Mouse (Mus musculus): ENCODE measurements around the gene Capza2. TPM values are rescaled to one million over a fixed set of nuclear protein-coding genes. Genes with fewer than 3 reads are reported as not detected.
"Not testable (repeated sequence)": the region's sequence is repeated elsewhere in the genome, so short reads cannot be mapped to it uniquely, and the experiment has no call there.

Capza2 gene
- total and polyA plus RNA-seq, 3 experiments = 26.9 to 147 (median 130) TPM

DNA sequence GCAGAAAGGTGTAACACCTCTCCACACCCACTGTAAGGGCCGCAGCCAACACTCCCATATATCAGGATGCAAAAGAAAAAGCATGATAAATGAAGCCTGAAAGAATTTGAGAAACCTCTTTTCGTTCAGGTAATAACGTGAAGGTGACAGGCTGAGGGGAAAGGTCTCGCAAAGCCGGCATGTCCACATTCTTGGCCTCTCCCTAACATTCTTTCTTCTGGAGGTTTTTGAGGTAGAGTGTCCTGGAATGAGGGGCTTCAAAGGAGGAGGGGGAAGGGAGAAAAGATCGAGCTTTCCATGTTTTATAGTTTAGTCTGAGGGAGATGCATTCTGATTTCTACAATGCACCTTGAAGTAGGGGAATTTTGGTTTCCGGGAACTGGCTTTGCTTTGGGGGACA lies 56.6 kb downstream of the Capza2 start, which contains the start of gene St7:
TSS of gene St7 (plus strand) at position 287 of the 400 bp plus-strand sequence.
- no peaks in the 10 kb centered on the region for H3K27me3 ChIP-seq (ENCODE audit: control insufficient read depth, insufficient read depth, low read length)
- DNase-seq = no peak
- H3K4me3 ChIP-seq = peak within 1 kb of the TSS; percentile 83
- H3K9ac ChIP-seq (ENCODE audit: low read depth, low read length) = peak within 1 kb of the TSS; percentile 93
- no peaks in the 10 kb centered on the region for H3K36me3 ChIP-seq (ENCODE audit: control insufficient read depth, insufficient read depth, low read length)
- intact Hi-C loops (cut with DNase I) = loop anchor here (5.0 kb wide), 1 partner anchor 55 kb away; the partner anchor contains the start of gene Capza2
- H3K27ac ChIP-seq = peak within 1 kb of the TSS; percentile 92
- 93% methylated on average over 7 of the region's 7 CpGs for WGBS
- no peaks in the 10 kb centered on the region for H3K79me2 ChIP-seq (replicated peaks; ENCODE audit: control insufficient read depth, insufficient read depth, low read length)
- TF ChIP-seq CTCF (IDR thresholded peaks at IDR 0.05) (no peak), POLR2A (IDR thresholded peaks at IDR 0.05; ENCODE audit: insufficient read depth, low read depth, low read length) (no peak), EP300 (IDR thresholded peaks at IDR 0.05; ENCODE audit: insufficient read depth, low read depth, low read length) (no peak)
- H3K4me1 ChIP-seq (ENCODE audit: control insufficient read depth, insufficient read depth, low read length) = no peaks in the 10 kb centered on the region; the same call in none of the 2 replicates

GRCm38 (mm10) chr6:17693726-17694549 lies 57.9 kb downstream of the Capza2 start:
- Histone ChIP-seq H3K79me2 (replicated peaks; ENCODE audit: control insufficient read depth, insufficient read depth, low read length) (no peaks in the 10 kb centered on the region), H3K27me3 (ENCODE audit: control insufficient read depth, insufficient read depth, low read length) (no peaks in the 10 kb centered on the region), H3K9ac (ENCODE audit: low read depth, low read length) (peak overlapping the region; percentile 93), H3K36me3 (ENCODE audit: control insufficient read depth, insufficient read depth, low read length) (no peaks in the 10 kb centered on the region), H3K4me3 (peak overlapping the region; percentile 83), H3K27ac (peak overlapping the region; percentile 92), H3K4me1 (ENCODE audit: control insufficient read depth, insufficient read depth, low read length) (no peaks in the 10 kb centered on the region; the same call in none of the 2 replicates)
- WGBS = under 1% methylated on average over 96 of the region's 97 CpGs
- intact Hi-C loops (cut with DNase I) = loop anchor here (2.0 to 5.0 kb wide), 2 partner anchors 19 to 57 kb away; partner anchors contain the start of gene Capza2
- peak; percentile 85 to 86 for DNase-seq
- no peak for TF ChIP-seq POLR2A (IDR thresholded peaks at IDR 0.05; ENCODE audit: insufficient read depth, low read depth, low read length)
- no peak for TF ChIP-seq CTCF (IDR thresholded peaks at IDR 0.05)
- no peak for TF ChIP-seq EP300 (IDR thresholded peaks at IDR 0.05; ENCODE audit: insufficient read depth, low read depth, low read length)

DNA sequence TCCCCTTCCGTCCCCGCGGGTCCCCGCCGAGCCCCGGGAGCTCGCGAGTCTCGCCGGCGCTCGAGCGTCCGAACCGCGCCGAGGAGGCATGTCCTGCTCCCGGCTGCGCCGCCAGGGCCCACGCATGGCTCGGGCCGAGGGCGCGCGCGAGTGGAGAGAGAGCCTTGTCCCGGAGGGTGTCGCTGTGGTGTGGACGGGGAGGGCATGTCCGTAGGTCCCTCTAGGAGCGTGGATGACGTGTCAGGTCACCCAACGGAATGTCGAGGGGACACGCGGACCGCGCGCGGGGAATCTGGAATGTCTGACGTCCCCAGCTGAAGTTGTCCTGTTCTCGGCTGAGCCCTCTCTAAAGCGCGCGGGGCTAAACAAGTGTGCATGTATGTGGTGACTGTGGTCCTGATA lies 58.5 kb downstream of the Capza2 start:
- Histone ChIP-seq H3K27me3 (ENCODE audit: control insufficient read depth, insufficient read depth, low read length) (no peaks in the 10 kb centered on the region), H3K36me3 (ENCODE audit: control insufficient read depth, insufficient read depth, low read length) (no peaks in the 10 kb centered on the region), H3K9ac (ENCODE audit: low read depth, low read length) (peak overlapping the region; percentile 93), H3K4me3 (peak overlapping the region; percentile 83), H3K27ac (peak overlapping the region; percentile 92), H3K4me1 (ENCODE audit: control insufficient read depth, insufficient read depth, low read length) (no peaks in the 10 kb centered on the region; the same call in none of the 2 replicates), H3K79me2 (replicated peaks; ENCODE audit: control insufficient read depth, insufficient read depth, low read length) (no peaks in the 10 kb centered on the region)
- DNase-seq = peak; percentile 87
- TF ChIP-seq POLR2A (IDR thresholded peaks at IDR 0.05; ENCODE audit: insufficient read depth, low read depth, low read length) (0 out of 2 replicates have a peak, but pooled peaks have one; percentile 36), CTCF (IDR thresholded peaks at IDR 0.05) (peak; percentile 64), EP300 (IDR thresholded peaks at IDR 0.05; ENCODE audit: insufficient read depth, low read depth, low read length) (peak; percentile 62; the same call in 1 of the 2 replicates)
- intact Hi-C loops (cut with DNase I) = loop anchor here (2.0 to 5.0 kb wide), 2 partner anchors 20 to 57 kb away; partner anchors contain the start of gene Capza2
- 1% methylated on average over 46 of the region's 46 CpGs for WGBS

DNA sequence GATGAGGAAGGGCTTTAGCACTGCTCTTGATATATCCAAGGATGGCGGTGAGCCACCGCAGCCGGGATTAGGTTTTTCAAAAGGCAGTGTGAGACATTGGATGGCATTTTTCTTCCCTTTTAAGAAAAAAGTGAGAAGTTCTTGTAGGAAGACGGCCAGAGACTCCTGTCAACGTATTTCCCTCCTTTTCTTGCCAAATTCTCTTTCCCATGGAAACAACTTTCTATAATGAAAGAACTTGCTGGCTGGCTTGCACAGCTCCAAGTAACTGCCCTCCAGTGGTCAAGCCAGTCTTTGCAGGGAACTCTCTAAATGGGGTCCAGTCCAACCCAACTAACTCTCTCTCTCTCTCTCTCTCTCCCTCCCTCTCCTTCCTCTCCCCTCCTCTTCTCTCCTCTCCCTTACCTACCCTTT lies 60.3 kb downstream of the Capza2 start:
- intact Hi-C loops (cut with DNase I) = no loop called here
- 47% methylated on average over 5 of the region's 5 CpGs for WGBS
- Histone ChIP-seq H3K36me3 (ENCODE audit: control insufficient read depth, insufficient read depth, low read length) (no peaks in the 10 kb centered on the region), H3K4me3 (no peak overlapping the region), H3K79me2 (replicated peaks; ENCODE audit: control insufficient read depth, insufficient read depth, low read length) (0 out of 2 replicates have a peak, but pooled peaks cover 1% of the 10 kb centered on the region), H3K9ac (ENCODE audit: low read depth, low read length) (no peak overlapping the region), H3K4me1 (ENCODE audit: control insufficient read depth, insufficient read depth, low read length) (no peaks in the 10 kb centered on the region), H3K27ac (no peak overlapping the region), H3K27me3 (ENCODE audit: control insufficient read depth, insufficient read depth, low read length) (no peaks in the 10 kb centered on the region)
- DNase-seq = peak; percentile 52 to 60
- TF ChIP-seq CTCF (IDR thresholded peaks at IDR 0.05) = peak; percentile 82
- no peak for TF ChIP-seq POLR2A (IDR thresholded peaks at IDR 0.05; ENCODE audit: insufficient read depth, low read depth, low read length)
- TF ChIP-seq EP300 (IDR thresholded peaks at IDR 0.05; ENCODE audit: insufficient read depth, low read depth, low read length) = no peak

GRCm38 (mm10) chr6:17700936-17701612 lies 65.0 kb downstream of the Capza2 start:
- H3K4me3 ChIP-seq = no peak overlapping the region
- H3K4me1 ChIP-seq (ENCODE audit: control insufficient read depth, insufficient read depth, low read length) = no peaks in the 10 kb centered on the region; the same call in 1 of the 2 replicates
- 77% methylated on average over 7 of the region's 7 CpGs for WGBS
- no peaks in the 10 kb centered on the region for H3K27me3 ChIP-seq (ENCODE audit: control insufficient read depth, insufficient read depth, low read length)
- H3K79me2 ChIP-seq (replicated peaks; ENCODE audit: control insufficient read depth, insufficient read depth, low read length) = peaks cover 3% of the 10 kb centered on the region; the same call in 1 of the 2 replicates
- intact Hi-C loops (cut with DNase I) = no loop called here
- DNase-seq = no peak
- TF ChIP-seq CTCF (IDR thresholded peaks at IDR 0.05) (no peak), EP300 (IDR thresholded peaks at IDR 0.05; ENCODE audit: insufficient read depth, low read depth, low read length) (no peak), POLR2A (IDR thresholded peaks at IDR 0.05; ENCODE audit: insufficient read depth, low read depth, low read length) (no peak)
- no peak overlapping the region for H3K27ac ChIP-seq
- no peaks in the 10 kb centered on the region for H3K36me3 ChIP-seq (ENCODE audit: control insufficient read depth, insufficient read depth, low read length)
- no peak overlapping the region for H3K9ac ChIP-seq (ENCODE audit: low read depth, low read length)

DNA sequence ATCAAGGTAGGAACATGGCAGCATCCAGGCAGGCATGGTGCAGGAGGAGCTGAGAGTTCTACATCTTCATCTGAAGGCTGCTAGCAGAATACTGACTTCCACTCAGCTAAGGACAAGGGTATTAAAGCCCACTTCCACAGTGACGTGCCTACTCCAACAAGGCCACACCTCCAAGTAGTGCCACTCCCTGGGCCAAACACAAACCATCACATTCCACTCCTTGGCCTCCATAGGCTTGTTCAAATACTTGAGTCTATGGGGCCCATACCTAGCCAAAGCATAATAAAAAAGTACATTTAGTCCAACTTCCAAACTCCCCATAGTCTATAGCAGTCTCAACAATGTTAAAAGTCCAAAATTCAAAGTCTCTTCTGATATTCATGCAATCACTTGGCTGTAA lies 68.0 kb downstream of the Capza2 start:
- H3K36me3 ChIP-seq (ENCODE audit: control insufficient read depth, insufficient read depth, low read length); intact Hi-C loops (cut with DNase I); H3K27ac ChIP-seq; H3K27me3 ChIP-seq (ENCODE audit: control insufficient read depth, insufficient read depth, low read length); H3K4me3 ChIP-seq; H3K9ac ChIP-seq (ENCODE audit: low read depth, low read length); H3K79me2 ChIP-seq (replicated peaks; ENCODE audit: control insufficient read depth, insufficient read depth, low read length); H3K4me1 ChIP-seq (ENCODE audit: control insufficient read depth, insufficient read depth, low read length); DNase-seq: not testable (repeated sequence)
- 80% methylated on average over 1 of the region's 1 CpGs for WGBS
